Mouse (Mus musculus): ENCODE data around the gene Scgb2a2. TPM values are rescaled to one million over a fixed set of nuclear protein-coding genes. Genes with fewer than 3 reads are reported as not detected.
A peak's percentile ranks its signal among the peaks of the same experiment; 100 is the strongest.

The Scgb2a2 gene
- total and polyA plus RNA-seq, 3 experiments, result not detected

DNA sequence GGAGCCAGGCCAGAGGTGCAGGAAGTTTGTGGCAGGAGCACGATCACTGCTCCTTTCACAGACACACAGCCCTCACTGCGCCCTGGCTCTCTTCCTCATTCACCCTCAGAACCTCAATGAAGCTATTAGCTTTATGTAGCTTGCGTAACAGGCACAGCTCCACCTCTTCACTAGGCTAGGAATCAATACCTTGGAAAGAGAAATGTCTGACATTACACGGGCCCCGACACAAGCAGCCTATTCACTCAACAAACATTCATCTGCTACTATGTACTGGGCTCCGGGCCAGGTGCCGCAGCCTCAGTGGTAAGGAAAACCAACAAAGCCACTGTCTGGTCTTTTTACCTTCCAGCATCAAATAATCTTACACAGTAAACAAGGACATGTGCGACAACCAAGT, 39.4 kb downstream of the Scgb2a2 start:
- peaks cover 10 to 38% of the 10 kb centered on the region in 2 experiments for H3K36me3 ChIP-seq (ENCODE audit: control insufficient read depth in 1 of 2, insufficient read depth in 2 of 2, low read length in 2 of 2)
- no peak overlapping the region for H3K27ac ChIP-seq (ENCODE audit: control insufficient read depth, low read depth, low read length)
- H3K4me3 ChIP-seq (ENCODE audit: control insufficient read depth in 1 of 2, insufficient read depth in 1 of 2, low read depth in 2 of 2, low read length in 2 of 2), result no peak overlapping the region
- no peak for TF ChIP-seq TCF12 (IDR thresholded peaks at IDR 0.05; ENCODE audit: low read depth, low read length)
- no peak for TF ChIP-seq JUND (IDR thresholded peaks at IDR 0.05; ENCODE audit: low read depth, low read length)
- TF ChIP-seq UBTF (IDR thresholded peaks at IDR 0.05; ENCODE audit: borderline replicate concordance, insufficient read depth, low read depth, low read length), result no peak
- no peak for TF ChIP-seq POLR2A (IDR thresholded peaks at IDR 0.05; ENCODE audit: control insufficient read depth in 1 of 2, insufficient read depth in 1 of 2, low read depth in 1 of 2, low read length in 2 of 2, poor library complexity in 1 of 2)
- TF ChIP-seq NELFE (IDR thresholded peaks at IDR 0.05; ENCODE audit: low read depth, low read length), result no peak
- no peak for TF ChIP-seq CTCF (IDR thresholded peaks at IDR 0.05 in 2 of 3, conservative IDR thresholded peaks at IDR 0.05 in 1 of 3; ENCODE audit: control insufficient read depth in 1 of 3, insufficient read depth in 1 of 3, low read depth in 2 of 3, low read length in 3 of 3, poor library complexity in 1 of 3, severe bottlenecking in 1 of 3)
- no peak for TF ChIP-seq TAL1 (IDR thresholded peaks at IDR 0.05; ENCODE audit: low read length)
- TF ChIP-seq USF2 (IDR thresholded peaks at IDR 0.05; ENCODE audit: borderline replicate concordance in 1 of 2, insufficient read depth in 1 of 2, low read depth in 1 of 2, low read length in 2 of 2), result no peak
- no peak for TF ChIP-seq MYB (IDR thresholded peaks at IDR 0.05; ENCODE audit: low read depth, low read length)
- no peak for TF ChIP-seq MEF2A (IDR thresholded peaks at IDR 0.05; ENCODE audit: extremely low read depth, insufficient replicate concordance, low read depth, low read length, poor library complexity, severe bottlenecking)
- TF ChIP-seq CHD2 (IDR thresholded peaks at IDR 0.05; ENCODE audit: low read length), result no peak
- no peak for TF ChIP-seq GATA1 (IDR thresholded peaks at IDR 0.05; ENCODE audit: low read depth, low read length)
- TF ChIP-seq SIN3A (IDR thresholded peaks at IDR 0.05; ENCODE audit: low read length), result no peak
- peaks cover 36% of the 10 kb centered on the region for H3K79me2 ChIP-seq (ENCODE audit: control insufficient read depth, insufficient read depth, low read length, poor library complexity)
- DNase-seq (ENCODE audit: low read depth, low spot score), result no peak
- H3K9me3 ChIP-seq (replicated peaks; ENCODE audit: insufficient read depth, low read length), result no peaks in the 10 kb centered on the region
- H3K4me1 ChIP-seq (ENCODE audit: control insufficient read depth in 1 of 2, insufficient read depth in 2 of 2, low read length in 2 of 2), result no peaks in the 10 kb centered on the region
- no peaks in the 10 kb centered on the region for H3K27me3 ChIP-seq (ENCODE audit: control insufficient read depth in 1 of 2, insufficient read depth in 2 of 2, low read length in 2 of 2)
- no peak overlapping the region for H3K9ac ChIP-seq (ENCODE audit: control insufficient read depth, low read depth, low read length, poor library complexity, severe bottlenecking)

DNA sequence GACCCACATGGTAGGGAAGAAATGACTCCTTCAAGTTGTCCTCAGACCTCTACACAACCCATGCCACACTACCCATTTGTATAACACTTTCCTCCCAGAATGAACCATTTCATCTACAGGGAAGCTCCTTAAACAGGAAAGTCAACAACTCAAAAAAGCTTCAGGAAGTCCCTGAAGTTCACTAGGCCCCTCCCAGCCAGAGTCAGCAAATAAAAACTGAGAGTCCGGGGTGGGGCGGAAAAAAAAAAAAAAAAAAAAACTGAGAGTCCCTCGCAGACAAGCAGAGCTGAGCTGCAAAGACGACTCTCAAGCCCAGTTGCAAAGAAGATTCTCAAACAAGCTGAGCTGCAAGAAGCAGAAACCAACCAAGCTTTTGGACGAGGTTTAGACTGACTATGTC, 48.7 kb downstream of the Scgb2a2 start:
- H3K4me3 ChIP-seq (ENCODE audit: control insufficient read depth in 1 of 2, insufficient read depth in 1 of 2, low read depth in 2 of 2, low read length in 2 of 2), result no peak overlapping the region
- H3K9ac ChIP-seq (ENCODE audit: control insufficient read depth, low read depth, low read length, poor library complexity, severe bottlenecking), result no peak overlapping the region
- H3K36me3 ChIP-seq (ENCODE audit: control insufficient read depth in 1 of 2, insufficient read depth in 2 of 2, low read length in 2 of 2), result peaks cover 16 to 28% of the 10 kb centered on the region in 2 experiments
- peaks cover 0 to 24% of the 10 kb centered on the region in 2 experiments; a peak in 3 of 4 replicates for H3K4me1 ChIP-seq (ENCODE audit: control insufficient read depth in 1 of 2, insufficient read depth in 2 of 2, low read length in 2 of 2)
- no peaks in the 10 kb centered on the region for H3K9me3 ChIP-seq (replicated peaks; ENCODE audit: insufficient read depth, low read length)
- TF ChIP-seq MYC (IDR thresholded peaks at IDR 0.05; ENCODE audit: low read depth, low read length) (no peak), ZNF384 (IDR thresholded peaks at IDR 0.05; ENCODE audit: low read depth, low read length) (peak; percentile 43)
- peaks cover 78% of the 10 kb centered on the region for H3K79me2 ChIP-seq (ENCODE audit: control insufficient read depth, insufficient read depth, low read length, poor library complexity)
- H3K27me3 ChIP-seq (ENCODE audit: control insufficient read depth in 1 of 2, insufficient read depth in 2 of 2, low read length in 2 of 2), result no peaks in the 10 kb centered on the region
- no peak overlapping the region for H3K27ac ChIP-seq (ENCODE audit: control insufficient read depth, low read depth, low read length)
- DNase-seq (ENCODE audit: low read depth, low spot score), result no peak

Measured in MEL (cell line).